Mouse (Mus musculus) E14TG2a.4 (cell line): ENCODE data around the gene Nup62cl.

Source experiments
- CTCF ChIP-seq: conservative IDR thresholded peaks from 2 replicates; pipeline ENCODE4 v1.5.1; 2014; ENCODE audit warnings: low read length
- NANOG ChIP-seq: IDR thresholded peaks from 2 replicates; pipeline ENCODE4 v1.6.1; 2014; ENCODE audit warnings: borderline replicate concordance, low read length, mixed read lengths

GRCm38 (mm10) chrX:139982115-139982514 is 80.4 kb downstream of the Nup62cl start:
- TF ChIP-seq CTCF, result no peak
- no peak for TF ChIP-seq NANOG
